Mouse (Mus musculus): Measurements from ENCODE around the gene Pde9a.
A peak's percentile ranks its signal among the peaks of the same experiment; 100 is the strongest.

Gene Pde9a

DNA sequence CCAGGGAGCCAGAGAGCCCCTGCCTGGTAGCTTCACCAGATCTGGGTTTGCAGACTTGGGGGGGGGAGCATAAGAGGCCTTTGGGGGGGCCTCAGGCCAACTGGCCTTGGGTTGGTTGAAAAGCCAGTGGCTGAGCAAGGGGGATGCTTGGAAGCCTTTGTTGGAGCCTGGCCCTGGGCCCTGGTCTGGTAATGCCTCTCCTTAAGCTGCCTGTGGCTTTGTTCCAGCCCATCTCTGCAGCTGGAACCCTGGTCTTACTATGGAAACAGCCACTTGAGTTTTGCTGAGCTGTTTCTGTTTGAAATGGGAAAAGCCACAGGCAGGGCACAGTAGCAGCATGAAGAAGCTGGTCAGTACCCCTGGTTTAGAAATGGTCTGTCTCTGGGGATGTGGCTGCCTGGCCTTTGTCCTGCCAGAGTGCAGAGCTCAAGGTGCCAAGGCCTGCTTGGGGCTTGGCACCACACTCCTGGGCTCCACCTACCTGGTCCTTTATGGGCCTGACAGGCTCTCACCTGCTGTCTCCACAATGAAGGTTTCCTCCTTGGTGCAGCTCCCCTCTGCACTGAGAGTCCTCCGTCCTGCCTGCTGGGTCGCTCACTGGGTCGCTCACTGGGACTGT, 3.5 kb downstream of the Pde9a start:
- no peak for DNase-seq

DNA sequence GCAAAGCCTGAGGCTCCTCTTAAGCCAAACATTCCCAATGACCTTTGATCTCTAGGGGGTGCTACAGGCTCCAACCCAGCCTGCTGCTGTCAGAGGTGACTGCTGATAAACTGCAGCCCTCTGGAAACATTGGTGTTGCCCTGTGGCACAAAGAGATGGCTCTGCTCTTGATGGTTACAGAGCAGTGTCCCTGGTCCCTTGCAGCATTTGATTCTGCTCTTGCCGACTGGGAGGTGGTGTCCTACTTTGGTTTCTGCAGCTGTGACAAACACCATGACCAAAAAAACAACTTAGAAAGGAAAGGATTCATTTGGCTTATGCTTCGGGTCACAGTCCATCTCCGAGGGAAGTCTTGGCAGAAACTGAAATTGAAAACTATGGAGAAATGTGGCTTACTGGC, 5.5 kb downstream of the Pde9a start:
- no peak for DNase-seq

DNA sequence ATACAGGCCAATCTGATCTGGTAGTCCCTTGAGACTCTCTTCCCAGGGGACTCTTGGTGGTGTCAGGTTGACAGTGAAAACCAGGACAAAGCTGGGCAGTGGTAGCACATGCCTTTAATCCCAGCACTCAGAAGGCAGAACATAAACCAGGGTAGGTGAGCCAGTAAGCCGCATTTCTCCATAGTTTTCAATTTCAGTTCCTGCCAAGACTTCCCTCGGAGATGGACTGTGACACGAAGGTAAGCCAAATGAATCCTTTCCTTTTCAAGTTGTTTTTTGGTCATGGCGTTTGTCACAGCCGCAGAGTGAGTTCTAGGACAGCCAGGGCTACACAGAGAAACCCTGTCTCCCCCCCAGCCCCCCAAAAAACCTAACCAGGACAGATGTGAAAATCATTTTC, 6.0 kb downstream of the Pde9a start:
- DNase-seq, result no peak

DNA sequence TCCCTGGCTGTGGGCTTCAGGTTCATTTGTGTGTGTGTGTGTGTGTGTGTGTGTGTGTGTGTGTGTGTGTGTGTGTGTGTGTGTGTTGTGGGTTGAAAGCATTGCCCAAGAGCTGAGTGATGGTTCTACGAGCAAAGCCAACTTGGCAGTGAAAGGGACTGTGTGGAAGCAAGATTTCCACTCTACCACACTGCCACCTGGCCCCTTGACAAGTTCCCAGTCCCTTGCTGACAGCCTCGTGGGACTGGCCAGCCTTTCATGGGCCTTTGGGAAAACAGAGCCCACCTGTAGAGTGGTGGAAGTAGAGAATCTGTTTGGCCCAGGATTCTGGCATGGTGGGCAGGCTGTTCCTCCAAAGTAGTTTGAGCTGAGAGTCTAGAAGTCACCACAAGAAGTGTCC, 7.8 kb downstream of the Pde9a start:
- no peak for DNase-seq

DNA sequence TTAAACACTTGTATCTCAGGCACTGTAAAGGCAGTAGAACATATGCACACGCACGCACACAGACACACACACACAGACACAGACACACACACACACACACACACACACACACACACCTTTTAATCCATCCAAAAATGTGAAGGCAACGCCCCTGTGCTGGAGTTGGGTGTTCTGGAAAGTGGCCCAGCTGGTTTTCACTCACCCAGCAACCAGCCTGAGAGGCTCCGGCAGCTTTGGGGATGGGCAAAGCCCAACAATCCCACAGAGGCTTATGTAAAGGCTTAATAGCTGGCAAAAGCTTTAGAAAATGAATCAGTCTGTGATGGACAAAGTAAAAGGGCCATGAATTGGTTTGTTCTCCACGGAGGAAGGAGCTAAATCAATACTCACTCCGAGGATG, 14.3 kb downstream of the Pde9a start:
- no peak for DNase-seq

DNA sequence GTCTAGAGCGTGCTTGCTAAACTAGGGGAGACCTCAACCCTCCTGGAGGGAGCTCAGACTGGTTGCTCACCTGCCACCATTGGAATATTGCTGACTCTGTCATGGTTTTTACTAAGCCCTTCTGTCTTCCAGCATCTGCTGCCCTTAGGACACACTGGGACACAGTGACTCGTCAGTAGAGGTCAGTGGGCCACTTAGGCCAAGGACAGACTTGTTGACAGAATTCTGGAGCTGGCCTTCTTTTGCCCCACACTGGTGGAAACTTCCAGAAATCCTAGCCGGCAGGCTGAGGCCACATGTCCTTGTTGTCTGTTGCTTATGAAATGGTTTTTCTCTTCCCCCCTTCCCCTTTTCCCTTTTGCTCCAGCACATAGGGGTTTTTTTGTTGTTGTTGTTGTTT, 15.2 kb downstream of the Pde9a start:
- DNase-seq, result no peak

DNA sequence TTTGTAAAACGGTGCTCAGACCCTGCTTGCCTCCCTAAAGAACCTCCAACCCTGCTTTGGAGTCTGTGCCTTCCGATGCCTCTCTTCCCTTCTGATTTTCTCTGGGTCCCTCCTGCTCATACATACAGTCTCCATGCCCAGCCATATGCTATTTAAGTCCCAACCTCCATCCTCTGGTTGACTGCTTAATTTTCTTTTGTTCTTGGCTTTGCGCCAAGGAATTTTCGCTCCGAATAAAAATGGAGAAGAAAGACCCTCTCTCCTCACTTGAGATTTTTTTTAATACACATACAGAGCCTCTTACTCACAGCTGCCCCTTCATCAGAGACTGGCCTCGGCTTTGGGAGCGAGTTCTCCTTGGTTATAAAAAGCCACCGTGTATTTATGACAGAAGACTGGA, 16.7 kb downstream of the Pde9a start:
- DNase-seq, result no peak

DNA sequence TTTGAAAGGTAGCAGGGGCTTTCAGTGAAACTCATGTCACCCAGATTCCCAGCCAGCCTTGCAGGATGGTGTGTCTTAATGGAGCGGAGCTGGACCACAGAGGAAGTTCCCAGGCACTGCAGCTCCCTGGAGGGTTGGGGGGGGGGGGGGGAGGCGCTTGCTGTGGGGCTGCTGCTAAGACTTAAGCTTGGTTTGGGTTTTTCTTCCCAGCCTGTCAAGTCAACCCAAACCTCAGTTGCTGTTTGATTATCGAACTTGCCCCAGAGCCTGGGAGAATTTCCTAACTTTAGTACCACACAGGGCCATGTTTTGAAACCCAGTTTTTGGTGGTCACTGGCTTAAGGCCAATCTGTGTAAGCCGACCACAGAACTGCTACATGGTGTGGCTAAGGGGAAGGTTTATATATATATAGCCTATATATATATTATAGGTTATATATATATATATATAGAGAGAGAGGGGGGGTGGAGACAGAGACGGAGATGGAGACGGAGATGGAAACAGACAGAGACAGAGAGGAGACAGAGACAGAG, 19.8 kb downstream of the Pde9a start:
- no peak for DNase-seq

DNA sequence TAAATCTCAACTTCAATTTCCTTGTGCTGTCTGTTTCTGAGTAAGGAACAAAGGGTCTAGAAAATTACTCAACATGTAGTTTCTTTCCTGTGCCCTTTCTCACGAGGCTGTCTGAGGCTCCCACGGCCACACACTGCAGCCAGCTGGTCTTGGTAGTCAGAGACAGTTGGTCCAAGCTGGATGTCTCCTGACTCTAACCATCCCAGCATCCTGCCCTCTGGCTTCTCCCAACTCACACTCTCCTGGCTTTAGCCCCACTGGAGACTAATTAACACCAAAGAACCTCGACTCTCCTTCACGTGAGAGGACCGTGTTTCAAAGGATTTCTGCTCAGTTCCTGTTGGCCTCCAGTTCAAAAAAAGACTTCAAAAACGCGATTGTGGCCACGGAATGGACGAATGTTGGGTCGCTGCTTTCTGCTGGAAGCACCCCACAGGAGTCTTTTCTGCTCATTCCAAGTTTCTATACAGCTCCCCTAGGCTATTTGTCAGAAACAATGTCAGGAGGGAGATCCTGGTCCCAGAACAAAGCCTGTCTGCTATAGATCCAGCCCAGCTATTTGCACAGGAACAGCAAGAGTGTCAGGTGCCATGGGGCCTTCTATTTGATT, 23.8 kb downstream of the Pde9a start:
- DNase-seq, result peak; percentile 14

DNA sequence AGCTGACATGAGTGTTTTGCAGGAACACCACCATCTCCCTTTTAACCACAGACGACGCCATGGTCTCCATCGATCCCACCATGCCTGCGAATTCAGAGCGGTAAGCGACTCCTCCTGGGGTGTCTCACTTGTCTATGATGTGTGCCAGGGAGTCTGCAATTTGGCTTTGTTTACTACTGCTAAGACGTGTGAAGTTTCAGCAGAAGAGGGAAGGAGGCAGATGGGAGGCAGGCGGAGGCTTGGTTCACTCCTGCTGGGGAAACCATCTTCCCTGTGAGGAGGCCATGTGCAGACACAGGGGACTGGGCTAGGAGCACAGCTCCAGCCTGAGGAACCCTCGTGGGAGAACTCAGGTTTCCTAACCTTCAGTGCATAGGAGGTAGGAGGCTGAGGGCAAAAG, 29.2 kb downstream of the Pde9a start:
- no peak for DNase-seq

DNA sequence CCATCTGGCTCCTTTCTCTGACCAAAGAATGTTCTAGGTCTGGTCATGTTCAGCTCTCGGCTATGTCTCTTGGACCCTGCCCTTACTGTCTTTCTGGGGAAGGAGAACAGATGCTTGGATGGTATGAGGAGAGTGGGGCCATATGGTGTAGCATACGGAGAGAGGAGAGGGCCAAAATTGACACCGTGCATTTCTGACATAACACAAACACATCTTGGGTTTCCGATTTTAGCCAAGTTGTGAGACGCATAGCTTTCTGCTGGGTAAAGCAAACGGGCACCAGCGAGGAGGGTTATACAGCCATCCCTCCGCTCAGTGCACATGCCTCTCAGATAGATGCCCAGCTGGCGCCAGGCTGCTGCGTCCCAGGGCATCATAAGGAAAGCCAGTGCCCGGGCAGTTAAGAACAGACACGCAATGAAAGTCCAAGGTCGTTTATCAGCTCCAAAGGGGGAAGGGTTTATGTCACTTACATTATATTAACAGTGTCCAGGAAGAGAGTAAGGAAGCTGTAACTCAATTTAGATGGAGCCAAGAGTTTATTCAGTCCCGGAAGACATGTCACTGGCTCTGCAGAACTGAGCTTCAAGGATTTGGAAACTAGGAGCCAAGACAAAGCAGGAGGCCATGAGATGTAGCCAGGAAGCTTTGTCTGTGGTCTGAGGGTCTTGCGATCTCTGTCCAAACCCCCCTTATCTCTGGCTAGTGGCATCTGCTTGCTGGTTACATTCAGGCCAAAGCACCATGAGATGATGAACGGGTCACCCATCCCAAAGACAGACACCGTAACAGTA, 33.0 kb downstream of the Pde9a start:
- no peak for DNase-seq

DNA sequence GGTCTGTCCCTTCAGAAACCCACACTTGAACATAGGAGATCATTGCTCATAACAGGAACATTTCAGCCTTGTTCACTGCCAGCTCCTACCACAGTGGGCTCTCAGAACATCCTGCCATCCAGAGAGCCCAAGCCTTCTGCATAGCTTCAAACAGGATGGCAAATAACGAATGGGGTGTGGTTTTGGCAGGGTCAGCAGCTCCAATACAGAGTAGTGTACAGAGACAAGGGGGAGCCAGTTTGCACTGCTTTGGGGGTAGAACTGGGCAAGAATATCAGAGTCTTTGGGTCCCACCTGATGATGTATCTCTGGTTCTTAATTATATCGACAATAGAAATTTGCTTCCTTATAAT, 33.6 kb downstream of the Pde9a start:
- DNase-seq, result no peak

DNA sequence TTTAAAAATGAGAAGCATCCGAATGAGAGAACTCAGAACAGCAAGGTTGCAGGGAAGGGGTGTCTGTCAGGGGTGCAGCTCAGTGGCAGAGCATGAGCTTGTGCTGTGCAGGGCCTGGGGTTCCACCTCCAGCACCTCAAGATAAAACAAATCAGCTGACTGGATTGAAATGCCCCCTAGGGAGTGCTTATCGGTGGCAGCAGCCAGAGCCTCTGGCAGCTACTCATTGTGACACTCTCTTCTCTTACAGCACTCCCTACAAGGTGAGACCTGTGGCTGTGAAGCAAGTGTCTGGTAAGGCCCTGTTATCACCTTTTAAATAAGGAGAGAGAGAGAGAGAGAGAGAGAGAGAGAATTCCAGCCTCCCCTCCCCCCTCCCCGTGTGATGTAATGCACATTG, 34.0 kb downstream of the Pde9a start:
- no peak for DNase-seq

DNA sequence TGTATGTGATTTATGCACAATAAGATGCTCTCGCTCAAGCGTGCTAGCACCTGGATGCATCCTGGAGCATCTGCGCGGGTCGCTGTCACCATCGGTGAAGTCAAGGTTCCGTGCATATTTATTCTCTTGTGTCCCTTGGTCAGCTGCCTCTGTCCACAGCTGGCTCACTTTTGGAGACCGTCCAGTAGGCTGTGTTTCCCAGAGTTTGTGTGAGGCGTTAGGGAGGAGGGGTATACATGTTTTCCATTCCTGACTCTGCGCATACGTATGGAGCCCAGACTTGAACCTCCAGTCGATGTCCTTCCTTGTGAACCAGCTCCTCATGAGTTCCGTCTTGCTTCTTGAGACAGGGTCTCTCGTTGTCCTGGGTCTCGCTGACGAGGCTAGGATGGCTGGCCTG, 34.6 kb downstream of the Pde9a start:
- DNase-seq, result no peak

DNA sequence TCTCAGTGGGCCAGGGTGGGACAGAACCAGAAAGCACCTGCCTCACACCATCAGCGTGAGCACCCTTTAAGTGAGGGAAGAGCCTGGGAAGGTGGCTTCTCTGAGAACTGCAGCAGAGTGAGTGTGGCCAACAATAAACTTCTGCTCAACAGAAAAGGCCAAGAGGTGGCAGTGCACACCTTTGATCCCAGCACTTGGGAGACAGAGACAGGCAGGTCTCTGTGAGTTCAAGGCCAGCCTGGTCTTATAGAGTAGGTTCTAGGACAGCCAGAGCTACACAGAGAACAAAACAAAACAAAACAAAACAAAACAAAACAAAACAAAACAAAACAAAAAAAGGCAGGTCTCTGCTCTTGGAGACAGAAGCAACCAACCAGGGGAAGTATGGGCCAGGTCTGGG, 36.4 kb downstream of the Pde9a start:
- no peak for DNase-seq

DNA sequence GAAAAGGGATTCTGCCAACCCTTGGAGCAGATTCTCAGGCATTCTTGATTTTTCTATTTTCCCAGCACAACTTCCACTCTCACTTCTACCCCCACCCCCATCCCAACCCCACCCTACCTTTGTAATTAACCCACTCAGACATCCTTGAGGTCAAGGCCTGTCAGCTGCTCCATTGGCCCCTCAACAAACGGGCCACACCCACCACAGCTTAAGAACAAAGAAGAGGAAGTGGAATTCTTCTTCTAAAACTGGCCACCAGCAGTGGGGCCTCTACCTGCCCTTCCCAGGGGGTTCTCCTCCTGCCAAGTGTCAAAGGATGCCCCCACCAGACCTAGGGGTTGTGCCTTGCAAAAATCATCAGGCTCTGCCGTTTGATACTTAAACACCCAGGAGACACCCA, 37.0 kb downstream of the Pde9a start:
- DNase-seq, result no peak

DNA sequence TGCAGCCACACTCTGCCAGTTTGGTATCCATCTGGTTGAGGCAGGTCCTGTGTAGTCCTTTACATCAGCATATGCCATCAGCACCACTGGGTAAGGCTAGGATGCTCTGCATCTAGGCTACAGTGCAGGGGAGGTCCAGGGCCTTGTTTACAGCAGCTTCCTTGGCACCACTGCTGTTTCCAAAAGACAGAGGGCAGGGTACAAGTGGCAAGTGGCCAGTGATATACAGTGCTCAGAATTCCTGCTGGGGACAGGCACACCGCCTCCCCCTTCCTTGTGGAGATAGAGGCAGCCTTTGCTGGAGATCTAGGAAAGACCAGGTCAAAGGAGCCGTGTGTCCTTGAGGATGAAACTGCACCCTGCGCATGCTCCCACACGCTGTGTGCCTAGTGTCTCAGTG, 38.3 kb downstream of the Pde9a start:
- no peak for DNase-seq

DNA sequence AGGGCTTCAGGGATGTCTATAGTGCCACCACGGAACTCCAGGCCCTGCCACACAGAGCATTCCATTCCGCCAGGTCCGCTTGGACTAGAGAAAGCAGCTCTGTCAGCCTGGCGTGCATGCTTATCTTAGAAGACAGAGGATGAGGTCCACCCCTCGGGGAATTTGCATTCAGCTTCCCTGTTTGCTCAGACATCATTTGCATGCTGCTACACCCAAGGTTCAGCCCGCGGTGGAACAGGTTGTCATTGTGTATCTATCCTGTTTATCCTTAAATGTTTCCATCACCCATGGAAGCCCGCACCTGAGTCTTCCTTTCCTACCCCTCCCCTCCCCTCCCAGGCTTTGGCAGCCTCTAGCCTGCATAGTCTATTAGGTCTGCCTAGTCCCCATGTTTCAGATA, 38.8 kb downstream of the Pde9a start:
- DNase-seq, result no peak

DNA sequence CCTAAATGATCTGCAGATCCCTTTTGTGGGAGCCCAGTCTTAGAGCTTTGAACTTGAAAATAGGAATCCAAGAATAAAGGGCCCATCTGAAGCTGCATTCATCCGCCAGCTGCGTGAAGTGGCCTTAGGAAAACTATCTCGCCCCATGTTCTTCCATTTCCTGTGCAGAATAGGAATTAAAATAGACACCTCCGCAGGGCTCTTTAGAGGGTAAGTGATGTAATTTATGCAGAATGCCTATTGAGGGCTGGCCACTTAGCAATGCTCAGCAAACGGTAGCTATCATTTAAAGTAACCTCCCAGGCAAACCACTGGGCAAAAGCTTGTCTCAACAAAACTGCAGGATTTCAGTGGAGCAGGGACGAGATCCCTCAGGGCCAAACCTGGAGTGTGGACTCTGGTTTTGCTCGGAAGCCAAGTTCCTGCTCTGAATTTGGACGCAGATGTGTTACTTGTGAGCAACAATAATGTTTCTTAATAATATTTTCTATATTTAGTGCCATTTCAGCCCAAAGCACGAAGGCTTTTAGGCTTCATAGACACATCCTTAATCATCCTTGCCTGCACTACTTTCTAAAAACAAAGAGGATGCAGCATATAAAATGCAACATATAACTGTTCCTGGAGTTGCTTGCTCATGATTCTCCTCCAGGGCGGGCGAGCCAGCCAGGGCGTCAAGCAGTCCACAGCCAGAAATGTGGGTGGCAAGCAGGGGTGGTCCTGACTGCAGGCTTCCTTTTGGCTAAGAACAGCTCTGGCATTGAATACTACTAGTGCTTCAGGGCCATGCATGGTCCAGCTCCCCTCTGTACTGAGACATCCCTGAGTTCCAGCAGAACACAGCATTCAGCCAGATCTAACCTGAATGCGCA, 40.1 kb downstream of the Pde9a start:
- no peak for DNase-seq

DNA sequence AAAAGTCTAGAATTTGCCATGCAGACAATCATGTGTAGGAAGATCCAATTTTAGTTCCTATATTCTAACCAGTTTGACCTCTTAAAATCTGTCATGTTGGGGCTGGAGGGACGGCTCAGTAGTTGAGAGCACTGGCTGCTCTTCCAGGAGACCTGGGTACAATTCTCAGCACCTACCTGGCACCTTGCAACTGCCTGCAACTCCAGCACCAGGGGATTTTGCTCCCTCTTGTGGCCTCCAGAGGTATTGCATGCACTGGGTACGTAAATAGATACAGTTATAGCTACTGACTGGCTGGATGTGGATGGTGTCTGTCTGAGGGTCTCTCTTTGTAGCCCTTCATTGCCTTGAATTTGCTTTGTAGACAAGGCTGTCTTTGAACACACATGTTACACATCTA, 43.4 kb downstream of the Pde9a start:
- peak; percentile 46 for DNase-seq

DNA sequence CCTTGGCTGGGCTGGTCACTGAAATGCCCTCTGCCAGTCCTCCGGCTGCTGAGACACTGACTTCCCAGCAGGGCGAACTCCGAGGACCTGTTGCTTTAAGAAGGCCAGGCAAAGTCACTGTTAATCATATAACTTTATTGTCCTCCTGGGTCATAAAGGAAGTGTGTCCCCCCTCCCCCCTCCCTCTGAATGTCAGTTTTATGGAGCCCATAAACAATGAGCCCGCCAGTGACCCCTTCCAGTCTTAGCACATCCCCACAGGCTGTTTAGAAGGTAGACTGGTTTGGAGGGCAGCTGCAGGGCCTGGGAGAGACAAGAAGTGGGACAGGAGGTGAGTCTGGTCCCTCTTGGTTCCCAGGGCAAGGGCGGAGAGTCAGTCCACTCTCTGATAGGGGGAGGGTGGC, 46.9 kb downstream of the Pde9a start:
- peak; percentile 22 for DNase-seq

DNA sequence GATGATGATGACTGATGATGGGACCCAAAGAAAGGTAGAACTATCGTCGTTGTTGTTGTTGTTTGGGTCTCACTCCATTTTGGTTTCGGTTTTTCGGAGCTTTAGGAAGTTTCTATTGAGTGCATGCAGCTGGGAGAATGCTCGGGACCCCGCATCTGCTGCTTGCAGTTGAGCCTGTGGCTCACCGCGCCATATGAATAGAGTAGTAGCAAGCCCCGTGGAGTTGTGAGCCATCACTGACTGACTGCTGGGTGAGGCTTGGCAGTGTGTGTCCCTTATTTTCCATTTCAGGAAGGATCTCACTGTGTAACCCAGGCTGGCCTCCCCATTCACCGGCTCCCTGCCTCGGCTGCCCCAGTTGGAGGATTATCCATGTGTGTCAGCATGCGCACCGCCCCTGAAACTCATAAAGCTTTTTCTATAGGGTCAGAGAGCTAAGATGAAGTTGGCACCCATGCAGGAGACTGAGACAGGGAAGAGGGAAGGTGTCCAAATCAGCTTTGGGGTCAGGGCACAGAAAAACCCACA, 47.5 kb downstream of the Pde9a start:
- DNase-seq, result peak; percentile 51
